Mouse (Mus musculus) CD8-positive naive resting alpha-beta T cell, adult 57 days (primary cell): ENCODE results near the gene Ceacam16. TPM values are rescaled to one million over a fixed set of nuclear protein-coding genes. Genes with fewer than 3 reads are reported as not detected.

Experiments used
- total RNA-seq: library from RNA; stranded (reverse); gene quantifications from one replicate; pipeline ENCODE4 v1.2.4, GENCODE M21; 2023

The Ceacam16 gene
- 2.1 TPM for total RNA-seq

GRCm38 (mm10) chr7:19861199-19861598 lies at the start of gene Ceacam16:
TSS of gene Ceacam16 (minus strand) at chr7:19861299.

GRCm38 (mm10) chr7:19887849-19888248 lies 26.8 kb upstream of the Ceacam16 start, which contains the start of gene Ceacam19:
TSS of gene Ceacam19 (minus strand) at chr7:19887965.

DNA sequence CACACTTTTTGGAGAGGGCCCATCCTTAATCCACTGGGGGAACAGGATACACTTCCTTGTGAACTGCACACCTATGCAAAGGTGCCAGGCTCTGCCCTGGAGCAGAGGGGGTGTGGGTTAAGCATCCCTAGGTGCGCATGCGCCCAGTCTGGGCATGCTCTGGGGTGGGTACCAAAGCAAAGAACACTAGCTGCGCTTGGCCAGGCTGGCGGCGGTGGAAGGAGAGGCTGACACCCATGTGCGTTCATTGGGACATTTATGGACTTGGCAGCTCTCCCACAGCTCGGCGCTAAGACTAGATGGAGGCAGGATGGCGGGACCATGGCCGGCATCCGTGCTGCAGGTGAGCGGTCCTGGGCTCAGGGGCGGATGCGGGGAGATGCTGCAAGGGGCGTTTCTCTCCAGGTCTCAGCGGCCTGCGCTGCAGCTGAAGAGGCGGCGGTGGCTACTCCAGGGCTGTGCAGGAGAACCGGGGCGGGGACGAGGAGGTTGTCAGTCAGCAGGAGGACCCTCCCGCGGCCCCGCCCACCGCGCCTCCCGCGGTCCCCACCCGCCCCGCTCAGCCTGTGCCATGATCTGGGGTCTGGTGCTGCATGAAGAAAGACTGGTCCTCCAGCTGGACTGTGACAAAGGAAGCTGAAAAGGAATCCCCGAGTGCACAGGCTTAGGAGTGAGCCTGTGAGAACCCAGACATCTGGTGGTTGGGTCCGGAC lies 9.1 kb downstream of the Ceacam16 start, which contains the start of gene Gm19345:
TSS of gene Gm19345 (plus strand) at position 146 of the 713 bp plus-strand sequence.

GRCm38 (mm10) chr7:19822604-19823058 lies 38.5 kb downstream of the Ceacam16 start, which contains the start of gene Bcl3:
TSS of gene Bcl3 (minus strand) at chr7:19822770.

Other genes starting within 250 kb of the Ceacam16 start
- gene Relb, start 231.9 kb downstream of the Ceacam16 start, total RNA-seq, result 44.9 TPM
- 70.1 TPM for gene Clptm1, start 196.3 kb downstream of the Ceacam16 start, total RNA-seq
- gene Apoc2, start 183.4 kb downstream of the Ceacam16 start, total RNA-seq, result 2.1 TPM
- not detected for gene Gm44805, start 179.9 kb downstream of the Ceacam16 start, total RNA-seq
- not detected for gene Apoc4, start 179.8 kb downstream of the Ceacam16 start, total RNA-seq
- gene Apoc1, start 168.6 kb downstream of the Ceacam16 start, total RNA-seq, result 1.4 TPM
- 33.1 TPM for gene Apoe, start 162.1 kb downstream of the Ceacam16 start, total RNA-seq
- 59.7 TPM for gene Tomm40, start 145.9 kb downstream of the Ceacam16 start, total RNA-seq
- gene Nectin2, start 110.8 kb downstream of the Ceacam16 start, total RNA-seq, result not detected
- not detected for gene Bcam, start 90.3 kb downstream of the Ceacam16 start, total RNA-seq
- gene Cblc, start 64.5 kb downstream of the Ceacam16 start, total RNA-seq, result 1.0 TPM
- 14.5 TPM for gene Bcl3, start 38.5 kb downstream of the Ceacam16 start, total RNA-seq
- not detected for gene Gm19345, start 9.3 kb downstream of the Ceacam16 start, total RNA-seq
- gene Ceacam19, start 26.7 kb upstream of the Ceacam16 start, total RNA-seq, result not detected
- gene Pvr, start 59.9 kb upstream of the Ceacam16 start, total RNA-seq, result 40.8 TPM
- 0.89 TPM for gene Igsf23, start 89.5 kb upstream of the Ceacam16 start, total RNA-seq
- gene Ceacam20, start 104.1 kb upstream of the Ceacam16 start, total RNA-seq, result not detected
- not detected for gene Nlrp9b, start 130.2 kb upstream of the Ceacam16 start, total RNA-seq
- not detected for gene Vmn1r91, start 238.4 kb upstream of the Ceacam16 start, total RNA-seq